Mouse (Mus musculus) lung, embryonic 14.5 days (tissue): ENCODE measurements around the gene Sbds. TPM values are rescaled to one million over a fixed set of nuclear protein-coding genes. Genes with fewer than 3 reads are reported as not detected.
"Not testable (repeated sequence)": the region's sequence is repeated elsewhere in the genome, so short reads cannot be mapped to it uniquely, and the experiment has no call there.

Experiments
- ATAC-seq: fragments of 200-750 bp; cut with Nextera tagmentation; 2 replicates; pipeline ENCODE4 v1.8.0; 2017; ENCODE audit warnings: mild to moderate bottlenecking, moderate TSS enrichment, moderate library complexity; ENCODE audit not compliant: insufficient read depth
- DNase-seq: peaks from one replicate; pipeline ENCODE4 v3.0.0-alpha.2; 2015
- H3K27ac ChIP-seq: fragments of 300-500 bp; sonication (generic); 2 replicates; pipeline ENCODE4 v1.5.1; 2014; ENCODE audit warnings: low read depth, mild to moderate bottlenecking, moderate library complexity
- H3K27me3 ChIP-seq: fragments of 300-500 bp; sonication (generic); 2 replicates; pipeline ENCODE4 v1.6.1; 2014; ENCODE audit warnings: low read length, control low read depth; ENCODE audit not compliant: insufficient read depth
- H3K36me3 ChIP-seq: fragments of 300-500 bp; sonication (generic); 2 replicates; pipeline ENCODE4 v1.6.1; 2014; ENCODE audit warnings: control low read depth; ENCODE audit not compliant: insufficient read depth
- H3K4me1 ChIP-seq: fragments of 300-500 bp; sonication (generic); 2 replicates; pipeline ENCODE4 v1.6.1; 2014; ENCODE audit warnings: antibody characterized with exemption, control low read depth; ENCODE audit not compliant: insufficient read depth
- H3K4me2 ChIP-seq: fragments of 300-500 bp; sonication (generic); 2 replicates; pipeline ENCODE4 v1.6.1; 2014; ENCODE audit warnings: mild to moderate bottlenecking
- H3K4me3 ChIP-seq: fragments of 300-500 bp; sonication (generic); 2 replicates; pipeline ENCODE4 v1.5.1; 2014; ENCODE audit warnings: low read depth, low read length
- H3K9ac ChIP-seq: fragments of 300-500 bp; sonication (generic); 2 replicates; pipeline ENCODE4 v1.6.1; 2014
- H3K9me3 ChIP-seq: fragments of 300-500 bp; sonication (generic); 2 replicates; pipeline ENCODE4 v1.6.1; 2016; ENCODE audit warnings: low read depth, low read length, control low read depth
- CTCF ChIP-seq: IDR thresholded peaks from 2 replicates; pipeline ENCODE4 v1.5.1; 2016; ENCODE audit warnings: antibody characterized with exemption, low read depth
- WGBS: fragments of 180-500 bp; shearing (Covaris S2); extraction: QIAGEN DNeasy Blood & Tissue Kit; methylation state at CpG from one replicate; pipeline ENCODE4 v1.1.7; 2014; 5-methylcytosine and 5-hydroxymethylcytosine counted together
- polyA plus RNA-seq: library from polyadenylated mRNA; unstranded; fragments of >200 nt; fragmentation: Nextera tagmentation; extraction: Ambion mirVana; gene quantifications from 2 replicates; pipeline ENCODE4 v1.2.1, GENCODE M21; 2014

Gene Sbds
- polyA plus RNA-seq, 1 experiment from 2014 or later: 50.7 TPM

- ATAC-seq (peak; percentile 94), DNase-seq (peak; percentile 98)
- no peak for TF ChIP-seq CTCF
These were observed 1.4 kb upstream of the Sbds start for GRCm38 (mm10) chr5:130256678-130257271.

GRCm38 (mm10) chr5:130255799-130256525 is 632 bp upstream of the Sbds start:
- WGBS: 26% methylated on average over 20 of the region's 20 CpGs
- peak; percentile 43 for DNase-seq

More at GRCm38 (mm10) chr5:130256678-130257271, 1.4 kb upstream of the Sbds start:
- peak overlapping the region; percentile 73 for H3K9ac ChIP-seq
- peak overlapping the region; percentile 83 for H3K4me2 ChIP-seq
- peak overlapping the region; percentile 76 for H3K4me3 ChIP-seq
- H3K36me3 ChIP-seq: peaks cover 26% of the 10 kb centered on the region
- no peaks in the 10 kb centered on the region for H3K4me1 ChIP-seq
- WGBS: under 1% methylated on average over 25 of the region's 25 CpGs
- H3K27me3 ChIP-seq: no peaks in the 10 kb centered on the region
- no peaks in the 10 kb centered on the region for H3K9me3 ChIP-seq
- H3K27ac ChIP-seq: peak overlapping the region; percentile 81

GRCm38 (mm10) chr5:130254164-130255016 is 940 bp downstream of the Sbds start:
- ATAC-seq: no peak
- Histone ChIP-seq H3K27ac (peak overlapping the region; percentile 87), H3K36me3 (peaks cover 42% of the 10 kb centered on the region), H3K4me2 (peak overlapping the region; percentile 83), H3K27me3 (no peaks in the 10 kb centered on the region), H3K4me1 (no peaks in the 10 kb centered on the region), H3K9me3 (no peaks in the 10 kb centered on the region), H3K4me3 (peak overlapping the region; percentile 76), H3K9ac (peak overlapping the region; percentile 89)
- WGBS: 11% methylated on average over 19 of the region's 19 CpGs
- DNase-seq: peak; percentile 81
- peak; percentile 62 for TF ChIP-seq CTCF

More at GRCm38 (mm10) chr5:130255799-130256525, 632 bp upstream of the Sbds start:
- peak overlapping the region; percentile 76 for H3K4me3 ChIP-seq
- H3K4me2 ChIP-seq: peak overlapping the region; percentile 83
- TF ChIP-seq CTCF: peak; percentile 17; the same call in 1 of the 2 replicates
- peak; percentile 4; the same call in 1 of the 2 replicates for ATAC-seq
- H3K4me1 ChIP-seq, H3K27me3 ChIP-seq, H3K9me3 ChIP-seq: not testable (repeated sequence)
- peak overlapping the region; percentile 81 for H3K27ac ChIP-seq
- peaks cover 28% of the 10 kb centered on the region for H3K36me3 ChIP-seq
- peak overlapping the region; percentile 46; the same call in 1 of the 2 replicates for H3K9ac ChIP-seq

GRCm38 (mm10) chr5:130247823-130248222 is 7.5 kb downstream of the Sbds start:
- Histone ChIP-seq H3K4me3 (no peak overlapping the region), H3K27ac (no peak overlapping the region), H3K4me1 (no peaks in the 10 kb centered on the region), H3K27me3 (no peaks in the 10 kb centered on the region), H3K9me3 (no peaks in the 10 kb centered on the region), H3K36me3 (peaks cover 96% of the 10 kb centered on the region), H3K9ac (no peak overlapping the region), H3K4me2 (no peak overlapping the region)
- ATAC-seq (no peak), DNase-seq (no peak)
- no peak for TF ChIP-seq CTCF
- WGBS: 51% methylated on average over 5 of the region's 5 CpGs

GRCm38 (mm10) chr5:130241426-130241825 is 13.9 kb downstream of the Sbds start:
- WGBS: 92% methylated on average over 12 of the region's 12 CpGs
- no peak overlapping the region for H3K4me3 ChIP-seq
- H3K9me3 ChIP-seq: no peaks in the 10 kb centered on the region
- peaks cover 95% of the 10 kb centered on the region for H3K36me3 ChIP-seq
- no peaks in the 10 kb centered on the region for H3K4me1 ChIP-seq
- H3K4me2 ChIP-seq: no peak overlapping the region
- DNase-seq (no peak), ATAC-seq (no peak)
- H3K9ac ChIP-seq: no peak overlapping the region
- H3K27ac ChIP-seq: no peak overlapping the region
- H3K27me3 ChIP-seq: no peaks in the 10 kb centered on the region
- no peak for TF ChIP-seq CTCF

- DNase-seq (no peak), ATAC-seq (no peak)
- no peaks in the 10 kb centered on the region for H3K9me3 ChIP-seq
- H3K36me3 ChIP-seq: peaks cover 96% of the 10 kb centered on the region
- no peak overlapping the region for H3K4me2 ChIP-seq
- no peak overlapping the region for H3K4me3 ChIP-seq
- no peaks in the 10 kb centered on the region for H3K4me1 ChIP-seq
- no peak for TF ChIP-seq CTCF
- H3K27me3 ChIP-seq: no peaks in the 10 kb centered on the region
- WGBS: 100% methylated on average over 2 of the region's 2 CpGs
- H3K27ac ChIP-seq: no peak overlapping the region
- H3K9ac ChIP-seq: no peak overlapping the region
These were observed 15.5 kb downstream of the Sbds start for GRCm38 (mm10) chr5:130239856-130240255.
